Mouse (Mus musculus): ENCODE measurements at regions not wholly inside any gene's neighbourhood (a gene's known extent, or its start where the extent isn't known, plus 50 kb on each side); places are given as distances from the start of the nearest gene placed in this dataset.

DNA sequence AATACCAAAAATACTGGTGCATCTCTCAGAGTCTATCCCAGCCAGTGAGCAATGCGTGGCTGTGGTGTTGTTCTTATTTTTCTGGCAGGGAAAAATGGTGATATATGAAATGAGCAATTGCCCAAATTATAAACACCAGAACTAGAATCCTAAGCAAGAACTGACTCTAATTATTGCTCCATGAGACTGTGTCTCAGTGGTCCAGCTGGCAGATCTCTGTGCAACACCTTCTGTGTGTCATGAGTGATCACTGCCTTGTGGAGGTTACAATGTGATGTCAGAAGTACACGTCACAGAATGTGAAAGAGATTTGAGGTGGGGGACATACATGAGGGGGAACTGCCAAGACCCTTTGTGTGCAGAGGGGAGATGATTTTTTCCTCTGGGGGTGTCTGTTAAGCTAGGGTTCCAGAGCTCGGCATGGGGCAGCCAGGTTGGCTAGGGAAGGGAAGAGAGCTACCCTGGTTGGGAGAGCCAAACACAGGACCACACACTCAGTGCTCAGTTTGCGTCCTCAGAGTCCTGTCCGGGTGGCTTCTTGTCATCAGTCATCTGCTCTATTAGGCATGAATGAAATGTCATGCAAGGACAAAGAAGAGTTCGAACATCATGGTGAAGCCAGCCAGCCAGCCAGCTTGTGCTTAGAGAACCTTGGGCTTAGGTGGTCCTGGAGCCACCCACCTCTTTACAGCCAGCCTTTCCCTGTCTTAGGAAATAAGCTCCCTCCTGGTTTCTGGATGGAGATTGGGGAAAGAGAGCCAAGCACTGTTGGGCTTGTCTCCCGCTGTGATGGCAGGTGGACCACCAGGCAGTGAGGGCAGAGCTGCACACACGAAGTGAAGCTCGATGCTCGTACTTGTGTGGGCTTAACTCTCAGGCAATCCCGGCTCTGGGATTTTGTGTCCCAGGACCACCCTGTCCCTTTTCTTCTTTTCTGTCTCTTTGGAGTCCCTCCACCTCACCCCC is 189.5 kb upstream of the Map3k1 start:
- Histone ChIP-seq H3K36me3 (ENCODE audit: control insufficient read depth, insufficient read depth, low read length) (no peaks in the 10 kb centered on the region), H3K4me1 (ENCODE audit: control insufficient read depth, insufficient read depth, low read length) (peaks cover 6% of the 10 kb centered on the region), H3K4me3 (ENCODE audit: control insufficient read depth, low read depth, low read length) (no peak overlapping the region), H3K27ac (ENCODE audit: control insufficient read depth, insufficient read depth, low read depth, low read length) (no peak overlapping the region), H3K27me3 (ENCODE audit: control insufficient read depth, insufficient read depth, low read length) (no peaks in the 10 kb centered on the region)
- TF ChIP-seq POLR2A (IDR thresholded peaks at IDR 0.05; ENCODE audit: control insufficient read depth, low read depth, low read length) = no peak
- no peak for TF ChIP-seq CTCF (IDR thresholded peaks at IDR 0.05; ENCODE audit: control insufficient read depth, insufficient read depth, insufficient replicate concordance, low read depth, low read length)

DNA sequence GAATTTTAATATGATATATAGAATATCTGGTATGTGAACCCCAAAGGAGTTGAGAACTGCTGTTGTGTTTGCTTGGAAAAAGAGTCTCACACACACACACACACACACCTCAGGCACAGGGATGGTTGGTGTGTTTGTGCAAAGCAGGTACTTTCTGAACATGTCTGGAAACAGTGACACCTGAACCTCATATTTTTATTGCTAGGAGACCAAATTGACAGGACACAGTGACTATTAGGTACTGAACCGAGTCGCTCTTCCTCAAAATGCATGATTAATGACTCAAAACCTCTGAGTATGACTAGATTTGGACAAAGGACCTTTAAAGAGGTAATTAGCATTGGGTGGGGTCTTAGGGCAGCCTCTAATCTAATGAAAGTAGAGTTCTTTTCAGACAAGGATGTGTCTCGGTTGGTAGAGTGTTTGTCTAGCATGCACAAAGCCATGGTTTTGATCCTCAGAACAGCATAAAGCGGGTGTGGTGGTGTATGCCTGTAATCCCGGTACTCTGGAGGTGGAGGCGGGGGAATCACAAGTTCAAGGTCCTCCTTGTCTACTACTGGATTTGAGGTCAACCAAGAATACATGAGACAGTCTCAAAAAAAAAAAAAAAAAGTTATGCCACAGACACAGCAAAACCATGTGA is 191.0 kb upstream of the Map3k1 start:
- no peaks in the 10 kb centered on the region for H3K27me3 ChIP-seq (ENCODE audit: control insufficient read depth, insufficient read depth, low read length)
- H3K27ac ChIP-seq (ENCODE audit: control insufficient read depth, insufficient read depth, low read depth, low read length) = no peak overlapping the region
- no peaks in the 10 kb centered on the region for H3K36me3 ChIP-seq (ENCODE audit: control insufficient read depth, insufficient read depth, low read length)
- H3K4me3 ChIP-seq (ENCODE audit: control insufficient read depth, low read depth, low read length) = no peak overlapping the region
- H3K4me1 ChIP-seq (ENCODE audit: control insufficient read depth, insufficient read depth, low read length) = peaks cover 6% of the 10 kb centered on the region
- no peak for TF ChIP-seq CTCF (IDR thresholded peaks at IDR 0.05; ENCODE audit: control insufficient read depth, insufficient read depth, insufficient replicate concordance, low read depth, low read length)
- TF ChIP-seq POLR2A (IDR thresholded peaks at IDR 0.05; ENCODE audit: control insufficient read depth, low read depth, low read length) = no peak

DNA sequence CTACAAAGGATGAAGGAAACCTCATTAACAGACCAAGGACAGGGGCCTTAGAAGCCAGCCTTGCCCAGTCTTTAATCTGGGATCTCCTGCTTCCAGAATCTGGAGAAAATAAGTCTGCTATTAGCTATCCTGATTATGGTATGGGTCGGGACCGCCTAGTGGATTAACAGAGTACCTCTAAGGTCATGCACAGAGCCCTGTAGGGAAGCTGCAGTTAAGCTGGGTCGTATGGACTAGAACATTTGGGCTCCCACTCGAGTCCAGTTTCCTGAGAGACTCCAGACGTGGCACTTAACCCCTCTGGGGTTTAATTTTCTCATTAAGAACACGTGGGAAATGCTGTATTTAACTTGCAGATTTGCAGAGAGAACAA is 191.5 kb upstream of the Map3k1 start:
- Histone ChIP-seq H3K27me3 (ENCODE audit: control insufficient read depth, insufficient read depth, low read length) (no peaks in the 10 kb centered on the region), H3K4me1 (ENCODE audit: control insufficient read depth, insufficient read depth, low read length) (peaks cover 6% of the 10 kb centered on the region), H3K36me3 (ENCODE audit: control insufficient read depth, insufficient read depth, low read length) (no peaks in the 10 kb centered on the region), H3K4me3 (ENCODE audit: control insufficient read depth, low read depth, low read length) (no peak overlapping the region), H3K27ac (ENCODE audit: control insufficient read depth, insufficient read depth, low read depth, low read length) (no peak overlapping the region)
- TF ChIP-seq POLR2A (IDR thresholded peaks at IDR 0.05; ENCODE audit: control insufficient read depth, low read depth, low read length) (no peak), CTCF (IDR thresholded peaks at IDR 0.05; ENCODE audit: control insufficient read depth, insufficient read depth, insufficient replicate concordance, low read depth, low read length) (no peak)

DNA sequence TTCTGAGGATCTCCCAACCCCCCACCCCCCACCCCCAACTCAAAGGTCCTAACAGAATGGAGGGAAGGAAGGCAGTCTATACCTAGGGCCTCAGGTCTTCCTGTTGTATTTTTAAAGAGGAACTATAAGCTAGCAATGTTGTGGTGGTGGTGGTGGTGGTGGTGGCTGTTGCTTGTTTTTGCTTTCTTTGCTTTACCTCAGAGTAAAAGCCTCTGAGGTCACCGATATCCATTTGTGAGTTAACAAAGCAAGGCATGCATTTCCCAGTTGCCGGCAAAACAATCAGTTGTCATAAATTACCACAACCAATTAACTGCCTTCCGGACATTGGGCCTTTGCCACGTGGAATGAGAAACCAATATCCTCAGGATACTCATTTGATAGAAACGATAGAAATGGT is 191.9 kb upstream of the Map3k1 start:
- no peak overlapping the region for H3K27ac ChIP-seq (ENCODE audit: control insufficient read depth, insufficient read depth, low read depth, low read length)
- H3K27me3 ChIP-seq (ENCODE audit: control insufficient read depth, insufficient read depth, low read length) = no peaks in the 10 kb centered on the region
- TF ChIP-seq POLR2A (IDR thresholded peaks at IDR 0.05; ENCODE audit: control insufficient read depth, low read depth, low read length) = no peak

DNA sequence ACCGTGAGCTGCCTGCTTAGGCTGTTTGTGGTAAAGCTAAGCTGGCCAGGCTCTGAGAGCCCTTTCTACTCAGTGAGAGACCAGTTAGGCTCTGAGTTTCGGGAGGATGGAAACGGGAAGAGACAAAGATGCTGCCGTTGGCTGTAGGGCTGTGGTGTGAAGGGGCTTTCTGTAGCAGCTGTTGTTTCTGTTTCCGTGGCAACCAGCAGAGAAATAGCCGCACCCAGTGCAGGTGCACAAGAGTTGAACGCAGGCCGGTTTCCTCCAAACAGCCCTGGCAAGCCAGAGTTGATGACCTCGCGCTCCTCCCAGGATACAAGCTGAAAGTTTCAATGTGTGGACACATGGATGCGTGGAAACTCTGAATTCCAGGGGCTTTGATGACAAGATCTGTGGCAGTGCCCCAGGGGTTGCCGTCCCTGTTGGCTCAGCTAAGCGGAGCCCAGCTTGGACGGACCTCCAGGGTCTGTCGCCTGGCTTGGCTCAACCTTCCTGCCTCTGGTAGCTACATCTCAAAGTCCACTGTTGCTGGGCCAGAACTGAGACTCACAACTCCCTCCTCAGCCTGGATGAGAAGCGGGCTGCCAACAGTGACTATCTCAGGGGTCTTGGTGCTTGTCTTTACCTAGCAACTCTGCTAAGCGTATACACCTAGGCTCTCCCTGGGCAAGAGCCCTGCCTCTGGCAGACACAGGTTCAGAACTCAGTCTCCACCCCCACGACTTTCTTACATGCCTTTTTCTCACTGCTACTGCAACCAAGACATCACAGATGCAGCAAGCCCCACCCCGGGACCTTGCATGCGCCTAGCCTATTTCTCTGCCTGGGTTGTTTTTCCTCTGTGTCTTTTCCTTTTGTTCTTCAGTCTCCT is 192.6 kb upstream of the Map3k1 start:
- no peaks in the 10 kb centered on the region for H3K27me3 ChIP-seq (ENCODE audit: control insufficient read depth, insufficient read depth, low read length)
- H3K27ac ChIP-seq (ENCODE audit: control insufficient read depth, insufficient read depth, low read depth, low read length) = no peak overlapping the region
- no peaks in the 10 kb centered on the region for H3K36me3 ChIP-seq (ENCODE audit: control insufficient read depth, insufficient read depth, low read length)
- peak overlapping the region; percentile 27 for H3K4me3 ChIP-seq (ENCODE audit: control insufficient read depth, low read depth, low read length)
- peaks cover 6% of the 10 kb centered on the region for H3K4me1 ChIP-seq (ENCODE audit: control insufficient read depth, insufficient read depth, low read length)
- TF ChIP-seq CTCF (IDR thresholded peaks at IDR 0.05; ENCODE audit: control insufficient read depth, insufficient read depth, insufficient replicate concordance, low read depth, low read length) (no peak), POLR2A (IDR thresholded peaks at IDR 0.05; ENCODE audit: control insufficient read depth, low read depth, low read length) (no peak)

More for the DNA sequence above, 191.9 kb upstream of the Map3k1 start:
- no peak overlapping the region for H3K4me3 ChIP-seq (ENCODE audit: control insufficient read depth, low read depth, low read length)
- no peaks in the 10 kb centered on the region for H3K36me3 ChIP-seq (ENCODE audit: control insufficient read depth, insufficient read depth, low read length)
- H3K4me1 ChIP-seq (ENCODE audit: control insufficient read depth, insufficient read depth, low read length) = peaks cover 6% of the 10 kb centered on the region

DNA sequence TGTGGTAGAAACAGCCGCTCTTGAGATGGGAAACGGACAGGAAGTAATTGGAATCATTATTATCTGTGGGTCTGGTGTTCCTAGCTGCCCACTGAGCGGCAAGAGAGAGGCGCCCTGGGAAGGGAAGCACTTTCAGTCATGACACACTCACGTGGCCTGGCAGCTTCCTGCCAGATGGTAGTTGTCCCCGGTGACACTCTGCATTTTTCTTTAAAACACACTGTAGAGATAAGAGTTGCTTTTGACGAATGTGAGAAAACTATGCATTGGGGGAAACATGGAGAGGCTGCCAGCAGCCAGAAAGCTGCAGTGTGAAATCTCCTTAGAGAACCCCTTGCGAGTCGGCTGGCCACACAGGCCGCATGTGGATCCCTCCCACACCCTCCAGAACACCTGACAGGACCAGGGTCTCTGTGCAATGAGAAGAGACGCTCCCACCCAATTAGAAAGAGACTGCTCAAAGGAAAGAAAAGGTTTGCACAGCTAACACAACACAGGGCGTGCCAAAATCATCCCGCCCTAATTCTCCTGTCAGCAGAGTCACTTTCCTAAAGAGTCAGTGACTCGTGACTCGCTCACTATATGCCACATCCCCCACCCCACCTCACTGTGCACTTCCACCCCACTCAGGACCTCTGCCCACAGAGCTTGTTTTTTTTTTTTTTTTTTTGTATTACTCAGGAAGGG is 194.0 kb upstream of the Map3k1 start:
- TF ChIP-seq CTCF (IDR thresholded peaks at IDR 0.05; ENCODE audit: control insufficient read depth, insufficient read depth, insufficient replicate concordance, low read depth, low read length) (no peak), POLR2A (IDR thresholded peaks at IDR 0.05; ENCODE audit: control insufficient read depth, low read depth, low read length) (no peak)
- Histone ChIP-seq H3K4me3 (ENCODE audit: control insufficient read depth, low read depth, low read length) (no peak overlapping the region), H3K27ac (ENCODE audit: control insufficient read depth, insufficient read depth, low read depth, low read length) (no peak overlapping the region)

More for the DNA sequence above, 194.0 kb upstream of the Map3k1 start:
- H3K36me3 ChIP-seq (ENCODE audit: control insufficient read depth, insufficient read depth, low read length) = no peaks in the 10 kb centered on the region
- H3K4me1 ChIP-seq (ENCODE audit: control insufficient read depth, insufficient read depth, low read length) = peaks cover 6% of the 10 kb centered on the region
- H3K27me3 ChIP-seq (ENCODE audit: control insufficient read depth, insufficient read depth, low read length) = no peaks in the 10 kb centered on the region
